Mouse (Mus musculus) thymus, adult 2 months (tissue): ENCODE measurements around the gene Gm37240. TPM values are rescaled to one million over a fixed set of nuclear protein-coding genes. Genes with fewer than 3 reads are reported as not detected.
A peak's percentile ranks its signal among the peaks of the same experiment; 100 is the strongest.
"Not testable (repeated sequence)": the region's sequence is repeated elsewhere in the genome, so short reads cannot be mapped to it uniquely, and the experiment has no call there.

Experiments
- DNase-seq: peaks from one replicate; pipeline ENCODE4 v3.0.0; 2021
- H3K27ac ChIP-seq: fragments of 200-500 bp; 2 replicates; pipeline ENCODE4 v1.5.1; 2012; ENCODE audit warnings: low read length, control low read depth; ENCODE audit not compliant: control insufficient read depth, insufficient read depth
- H3K27me3 ChIP-seq: fragments of 200-500 bp; 2 replicates; pipeline ENCODE4 v1.6.1; 2012; ENCODE audit warnings: mild to moderate bottlenecking, low read length, moderate library complexity, mixed read lengths; ENCODE audit not compliant: control insufficient read depth, insufficient read depth
- H3K36me3 ChIP-seq: fragments of 200-500 bp; 2 replicates; pipeline ENCODE4 v1.6.1; 2012; ENCODE audit warnings: mild to moderate bottlenecking, low read length, moderate library complexity; ENCODE audit not compliant: control insufficient read depth, insufficient read depth
- H3K4me1 ChIP-seq: fragments of 200-500 bp; replicated peaks from 2 replicates; pipeline ENCODE4 v1.6.1; 2012; ENCODE audit warnings: low read length; ENCODE audit not compliant: control insufficient read depth, insufficient read depth
- H3K4me3 ChIP-seq: fragments of 200-500 bp; 2 replicates; pipeline ENCODE4 v1.5.1; 2012; ENCODE audit warnings: mild to moderate bottlenecking, low read length, control low read depth, moderate library complexity; ENCODE audit not compliant: control insufficient read depth, insufficient read depth
- CTCF ChIP-seq: fragments of 200-500 bp; IDR thresholded peaks from 2 replicates; pipeline ENCODE4 v1.5.1; 2012; ENCODE audit warnings: mild to moderate bottlenecking, control low read depth, low read length, moderate library complexity, borderline replicate concordance; ENCODE audit not compliant: control insufficient read depth, poor library complexity, insufficient read depth; ENCODE audit errors: extremely low read depth
- POLR2A ChIP-seq: fragments of 200-500 bp; IDR thresholded peaks from 2 replicates; pipeline ENCODE4 v1.6.1; 2012; ENCODE audit warnings: mild to moderate bottlenecking, low read length, control low read depth, moderate library complexity; ENCODE audit not compliant: control insufficient read depth, poor library complexity, insufficient read depth; ENCODE audit errors: extremely low read depth
- WGBS: fragments of 180-500 bp; shearing (Covaris S2); methylation state at CpG from one replicate; pipeline ENCODE4 v1.1.7; 2018; 5-methylcytosine and 5-hydroxymethylcytosine counted together
- polyA plus RNA-seq: library from polyadenylated mRNA; depleted of rRNA; stranded (reverse); fragments of >200 nt; gene quantifications from 2 replicates; pipeline ENCODE4 v1.2.3, GENCODE M21; 2012

Gm37240 gene
- polyA plus RNA-seq, 1 experiment: 7.0 TPM

GRCm38 (mm10) chr3:85590090-85590754 is 297.1 kb downstream of the Gm37240 start:
- Histone ChIP-seq H3K36me3 (no peaks in the 10 kb centered on the region), H3K27me3 (no peaks in the 10 kb centered on the region), H3K4me1 (no peaks in the 10 kb centered on the region), H3K4me3 (no peak overlapping the region), H3K27ac (no peak overlapping the region)
- 99% methylated on average over 3 of the region's 3 CpGs for WGBS
- TF ChIP-seq POLR2A (no peak), CTCF (no peak)
- no peak for DNase-seq

- no peak for DNase-seq
- TF ChIP-seq CTCF: no peak
- TF ChIP-seq POLR2A: no peak
- 92% methylated on average over 2 of the region's 2 CpGs for WGBS
Measured at GRCm38 (mm10) chr3:85588701-85589100, 298.6 kb downstream of the Gm37240 start.

GRCm38 (mm10) chr3:85584966-85585365 is 302.4 kb downstream of the Gm37240 start:
- Histone ChIP-seq H3K27ac (no peak overlapping the region), H3K27me3 (no peaks in the 10 kb centered on the region), H3K36me3 (no peaks in the 10 kb centered on the region), H3K4me1 (no peaks in the 10 kb centered on the region), H3K4me3 (no peak overlapping the region)
- no peak for DNase-seq
- 96% methylated on average over 4 of the region's 4 CpGs for WGBS
- TF ChIP-seq POLR2A (no peak), CTCF (no peak)

More at GRCm38 (mm10) chr3:85588701-85589100, 298.6 kb downstream of the Gm37240 start:
- H3K27ac ChIP-seq: no peak overlapping the region
- no peaks in the 10 kb centered on the region for H3K27me3 ChIP-seq
- no peak overlapping the region for H3K4me3 ChIP-seq
- no peaks in the 10 kb centered on the region for H3K36me3 ChIP-seq
- H3K4me1 ChIP-seq: no peaks in the 10 kb centered on the region

GRCm38 (mm10) chr3:85583194-85583593 is 304.1 kb downstream of the Gm37240 start:
- TF ChIP-seq CTCF (no peak), POLR2A (no peak)
- Histone ChIP-seq H3K4me1 (no peaks in the 10 kb centered on the region), H3K27me3 (no peaks in the 10 kb centered on the region), H3K36me3 (no peaks in the 10 kb centered on the region), H3K27ac (no peak overlapping the region), H3K4me3 (no peak overlapping the region)
- no peak for DNase-seq
- WGBS: 97% methylated on average over 5 of the region's 5 CpGs

GRCm38 (mm10) chr3:85582726-85583125 is 304.6 kb downstream of the Gm37240 start:
- Histone ChIP-seq H3K36me3 (no peaks in the 10 kb centered on the region), H3K27me3 (no peaks in the 10 kb centered on the region), H3K4me3 (no peak overlapping the region), H3K4me1 (no peaks in the 10 kb centered on the region), H3K27ac (no peak overlapping the region)
- DNase-seq: no peak
- TF ChIP-seq CTCF: no peak
- TF ChIP-seq POLR2A: no peak
- WGBS: 93% methylated on average over 2 of the region's 2 CpGs

- peak; percentile 94 for DNase-seq
- WGBS: 1% methylated on average over 41 of the region's 41 CpGs
- Histone ChIP-seq H3K4me3 (peak within 1 kb of the TSS; percentile 85), H3K36me3 (no peaks in the 10 kb centered on the region), H3K27me3 (no peaks in the 10 kb centered on the region), H3K27ac (0 out of 2 replicates have a peak within 1 kb of the TSS, but pooled peaks have one; percentile 7), H3K4me1 (peaks cover 3% of the 10 kb centered on the region; the same call in 1 of the 2 replicates)
- TF ChIP-seq POLR2A (peak; percentile 55; the same call in 1 of the 2 replicates), CTCF (peak; percentile 69; the same call in 1 of the 2 replicates)
Measured at GRCm38 (mm10) chr3:85573864-85574830, 313.2 kb downstream of the Gm37240 start, which contains the start of gene Gatb. Gene Gatb (plus strand): TSS chr3:85574119.

GRCm38 (mm10) chr3:85573216-85573863 is 314.0 kb downstream of the Gm37240 start:
- DNase-seq: no peak
- no peaks in the 10 kb centered on the region for H3K36me3 ChIP-seq
- WGBS: 23% methylated on average over 6 of the region's 6 CpGs
- TF ChIP-seq CTCF (no peak), POLR2A (no peak)
- H3K27ac ChIP-seq: no peak overlapping the region
- no peaks in the 10 kb centered on the region for H3K27me3 ChIP-seq
- H3K4me1 ChIP-seq: peaks cover 3% of the 10 kb centered on the region; the same call in 1 of the 2 replicates
- no peak overlapping the region for H3K4me3 ChIP-seq

- 93% methylated on average over 8 of the region's 8 CpGs for WGBS
- H3K27me3 ChIP-seq, H3K4me3 ChIP-seq, H3K36me3 ChIP-seq, DNase-seq, H3K27ac ChIP-seq, H3K4me1 ChIP-seq: not testable (repeated sequence)
Measured at GRCm38 (mm10) chr3:85572502-85572901, 314.8 kb downstream of the Gm37240 start.
